Mouse (Mus musculus): ENCODE data around the gene Usp22. TPM values are rescaled to one million over a fixed set of nuclear protein-coding genes. Genes with fewer than 3 reads are reported as not detected.

Usp22 gene
- total and polyA plus RNA-seq, 3 experiments: 48.1 to 65.3 (median 54.7) TPM

- H3K4me2 ChIP-seq (ENCODE audit: insufficient read depth, low read depth, poor library complexity, severe bottlenecking): no peak overlapping the region
- peaks cover 8 to 21% of the 10 kb centered on the region in 2 experiments for H3K4me1 ChIP-seq (ENCODE audit: control insufficient read depth in 1 of 2, insufficient read depth in 2 of 2)
- no peaks in the 10 kb centered on the region for H3K9me3 ChIP-seq (replicated peaks; ENCODE audit: low read length)
- no peak overlapping the region for H3K9ac ChIP-seq (ENCODE audit: insufficient read depth, low read depth)
- dilution Hi-C loops (cut with MboI; ENCODE audit: extremely low pct_ligation_motif_present, extremely low pct_unique_long_range_greater_than_20kb, low sequenced_read_pairs) (no loop called here), in situ Hi-C loops (cut with MboI; ENCODE audit: low pct_ligation_motif_present, low pct_unique_long_range_greater_than_20kb, low sequenced_read_pairs) (no loop called here)
- no peaks in the 10 kb centered on the region for H3K27me3 ChIP-seq (replicated peaks)
- no peak overlapping the region for H3K27ac ChIP-seq (ENCODE audit: insufficient read depth, low read depth)
- peaks cover 92 to 100% of the 10 kb centered on the region in 2 experiments for H3K36me3 ChIP-seq (replicated peaks in 1 of 2; ENCODE audit: control insufficient read depth in 1 of 2, insufficient read depth in 1 of 2, low read length in 1 of 2)
- H3K4me3 ChIP-seq (replicated peaks in 1 of 3; ENCODE audit: low read depth in 2 of 3, low read length in 2 of 3, poor library complexity in 1 of 3): no peak overlapping the region
- no peak for DNase-seq (ENCODE audit: extremely low read depth)
- no peaks in the 10 kb centered on the region for H3K79me2 ChIP-seq (replicated peaks; ENCODE audit: control insufficient read depth, extremely low read depth, insufficient read depth, poor library complexity, severe bottlenecking)
- no peak for TF ChIP-seq PAX5 (IDR thresholded peaks at IDR 0.05; ENCODE audit: low read length)
- no peak for TF ChIP-seq JUN (IDR thresholded peaks at IDR 0.05; ENCODE audit: insufficient read depth, low read depth, low read length)
- TF ChIP-seq MEF2A (IDR thresholded peaks at IDR 0.05; ENCODE audit: borderline replicate concordance, low read depth, low read length): no peak
- no peak for TF ChIP-seq GABPA (IDR thresholded peaks at IDR 0.05; ENCODE audit: insufficient replicate concordance, low read depth, low read length)
- no peak for TF ChIP-seq MAX (IDR thresholded peaks at IDR 0.05; ENCODE audit: low read length)
- no peak for TF ChIP-seq CHD2 (IDR thresholded peaks at IDR 0.05; ENCODE audit: low read length)
- no peak for TF ChIP-seq KAT2A (IDR thresholded peaks at IDR 0.05; ENCODE audit: insufficient replicate concordance, low read length)
- TF ChIP-seq USF1 (IDR thresholded peaks at IDR 0.05; ENCODE audit: low read depth, low read length): no peak
- no peak for TF ChIP-seq EP300 (IDR thresholded peaks at IDR 0.05; ENCODE audit: low read length)
- no peak for TF ChIP-seq HCFC1 (IDR thresholded peaks at IDR 0.05; ENCODE audit: low read depth, low read length)
- no peak for TF ChIP-seq MAFK (IDR thresholded peaks at IDR 0.05; ENCODE audit: insufficient replicate concordance, low read length)
- TF ChIP-seq MYC (IDR thresholded peaks at IDR 0.05; ENCODE audit: low read depth, low read length): no peak
These were observed 14.8 kb downstream of the Usp22 start for GRCm38 (mm10) chr11:61159796-61160732.

DNA sequence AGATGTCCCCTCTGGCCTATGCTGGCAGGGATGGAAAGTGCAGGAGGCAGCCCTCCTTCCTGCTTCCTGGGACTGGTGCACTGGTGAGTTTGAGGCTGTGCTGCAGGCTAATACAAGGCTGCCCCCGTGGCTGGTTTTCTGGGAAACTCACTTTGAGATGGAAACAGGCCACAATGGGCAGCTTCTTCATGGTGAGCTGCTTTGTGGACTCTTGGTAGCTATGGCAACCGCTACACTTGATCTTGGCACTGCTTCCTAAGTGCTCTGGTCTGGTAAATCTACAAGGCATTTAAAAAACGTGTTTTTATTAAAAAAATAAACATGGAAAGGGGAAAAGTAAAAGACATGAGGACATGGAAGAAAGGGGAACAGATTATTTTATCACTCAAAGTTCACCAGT lies 16.7 kb downstream of the Usp22 start:
- H3K9me3 ChIP-seq (replicated peaks; ENCODE audit: low read length): no peaks in the 10 kb centered on the region
- no peaks in the 10 kb centered on the region for H3K79me2 ChIP-seq (replicated peaks; ENCODE audit: control insufficient read depth, extremely low read depth, insufficient read depth, poor library complexity, severe bottlenecking)
- no peaks in the 10 kb centered on the region for H3K27me3 ChIP-seq (replicated peaks)
- H3K4me1 ChIP-seq (ENCODE audit: control insufficient read depth in 1 of 2, insufficient read depth in 2 of 2): peaks cover 0 to 10% of the 10 kb centered on the region in 2 experiments; a peak in 1 of 4 replicates
- DNase-seq (ENCODE audit: extremely low read depth): no peak
- in situ Hi-C loops (cut with MboI; ENCODE audit: low pct_ligation_motif_present, low pct_unique_long_range_greater_than_20kb, low sequenced_read_pairs): no loop called here
- no peak overlapping the region for H3K4me3 ChIP-seq (replicated peaks in 1 of 3; ENCODE audit: low read depth in 2 of 3, low read length in 2 of 3, poor library complexity in 1 of 3)
- H3K27ac ChIP-seq (ENCODE audit: insufficient read depth, low read depth): no peak overlapping the region
- no peak overlapping the region for H3K9ac ChIP-seq (ENCODE audit: insufficient read depth, low read depth)
- H3K4me2 ChIP-seq (ENCODE audit: insufficient read depth, low read depth, poor library complexity, severe bottlenecking): no peak overlapping the region
- TF ChIP-seq KAT2A (IDR thresholded peaks at IDR 0.05; ENCODE audit: insufficient replicate concordance, low read length): no peak
- TF ChIP-seq RCOR1 (conservative IDR thresholded peaks at IDR 0.05; ENCODE audit: low read depth, low read length): no peak
- no peak for TF ChIP-seq POLR2AphosphoS2 (IDR thresholded peaks at IDR 0.05; ENCODE audit: low read depth, low read length)
- TF ChIP-seq ZNF384 (IDR thresholded peaks at IDR 0.05; ENCODE audit: low read depth, low read length): no peak
- no peak for TF ChIP-seq MEF2A (IDR thresholded peaks at IDR 0.05; ENCODE audit: borderline replicate concordance, low read depth, low read length)
- TF ChIP-seq TCF12 (IDR thresholded peaks at IDR 0.05; ENCODE audit: low read depth, low read length): no peak
- no peak for TF ChIP-seq NELFE (IDR thresholded peaks at IDR 0.05; ENCODE audit: low read depth, low read length)
- TF ChIP-seq UBTF (IDR thresholded peaks at IDR 0.05; ENCODE audit: low read depth, low read length): no peak
- no peak for TF ChIP-seq ZKSCAN1 (IDR thresholded peaks at IDR 0.05; ENCODE audit: borderline replicate concordance, low read depth, low read length)
- H3K36me3 ChIP-seq (replicated peaks in 1 of 2; ENCODE audit: control insufficient read depth in 1 of 2, insufficient read depth in 1 of 2, low read length in 1 of 2): peaks cover 94 to 100% of the 10 kb centered on the region in 2 experiments
- dilution Hi-C loops (cut with MboI; ENCODE audit: extremely low pct_ligation_motif_present, extremely low pct_unique_long_range_greater_than_20kb, low sequenced_read_pairs): no loop called here

Measured in CH12.LX (cell line).